Mouse (Mus musculus): ENCODE measurements around the gene Sh3glb1. TPM values are rescaled to one million over a fixed set of nuclear protein-coding genes. Genes with fewer than 3 reads are reported as not detected.
"Not testable (repeated sequence)": the region's sequence is repeated elsewhere in the genome, so short reads cannot be mapped to it uniquely, and the experiment has no call there.

Sh3glb1 gene
- 95.4 and 113 TPM in 2 replicates for polyA plus RNA-seq (2015; fragmentation: Nextera tagmentation; extraction: Ambion mirVana)

- peak within 1 kb of the TSS; percentile 66 for H3K4me2 ChIP-seq (ENCODE audit: low read length)
- H3K4me3 ChIP-seq (ENCODE audit: low read length): peak within 1 kb of the TSS; percentile 81
- WGBS: under 1% methylated on average over 46 of the region's 98 CpGs
- no peaks in the 10 kb centered on the region for H3K27me3 ChIP-seq (replicated peaks; ENCODE audit: control insufficient read depth, insufficient read depth, low read length)
- ATAC-seq: peak; percentile 94
- H3K9me3 ChIP-seq (ENCODE audit: control insufficient read depth, low read length): no peaks in the 10 kb centered on the region
- no peaks in the 10 kb centered on the region for H3K36me3 ChIP-seq (ENCODE audit: control insufficient read depth, insufficient read depth, low read length)
- peak within 1 kb of the TSS; percentile 99 for H3K27ac ChIP-seq (ENCODE audit: low read depth, low read length)
- H3K4me1 ChIP-seq (ENCODE audit: control insufficient read depth, insufficient read depth, low read depth, low read length): peaks cover 20% of the 10 kb centered on the region
- peak within 1 kb of the TSS; percentile 95 for H3K9ac ChIP-seq (ENCODE audit: low read depth, low read length)
Measured at GRCm38 (mm10) chr3:144719901-144720747, at the start of gene Sh3glb1. Sh3glb1 (minus strand) TSS chr3:144720335.

GRCm38 (mm10) chr3:144765161-144765560 lies 45.0 kb upstream of the Sh3glb1 start:
- Histone ChIP-seq H3K36me3 (ENCODE audit: control insufficient read depth, insufficient read depth, low read length) (no peaks in the 10 kb centered on the region), H3K9ac (ENCODE audit: low read depth, low read length) (no peak overlapping the region), H3K9me3 (ENCODE audit: control insufficient read depth, low read length) (no peaks in the 10 kb centered on the region), H3K27ac (ENCODE audit: low read depth, low read length) (no peak overlapping the region), H3K4me3 (ENCODE audit: low read length) (no peak overlapping the region), H3K27me3 (replicated peaks; ENCODE audit: control insufficient read depth, insufficient read depth, low read length) (no peaks in the 10 kb centered on the region), H3K4me2 (ENCODE audit: low read length) (no peak overlapping the region), H3K4me1 (ENCODE audit: control insufficient read depth, insufficient read depth, low read depth, low read length) (no peaks in the 10 kb centered on the region)
- 86% methylated on average over 4 of the region's 4 CpGs for WGBS
- no peak for ATAC-seq

- no peaks in the 10 kb centered on the region for H3K9me3 ChIP-seq (ENCODE audit: control insufficient read depth, low read length)
- H3K4me3 ChIP-seq (ENCODE audit: low read length): no peak overlapping the region
- ATAC-seq: no peak
- no peak overlapping the region for H3K9ac ChIP-seq (ENCODE audit: low read depth, low read length)
- no peaks in the 10 kb centered on the region for H3K4me1 ChIP-seq (ENCODE audit: control insufficient read depth, insufficient read depth, low read depth, low read length)
- no peaks in the 10 kb centered on the region for H3K36me3 ChIP-seq (ENCODE audit: control insufficient read depth, insufficient read depth, low read length)
- 65% methylated on average over 6 of the region's 6 CpGs for WGBS
- H3K4me2 ChIP-seq (ENCODE audit: low read length): no peak overlapping the region
- no peaks in the 10 kb centered on the region for H3K27me3 ChIP-seq (replicated peaks; ENCODE audit: control insufficient read depth, insufficient read depth, low read length)
- no peak overlapping the region for H3K27ac ChIP-seq (ENCODE audit: low read depth, low read length)
Measured at GRCm38 (mm10) chr3:144761454-144761853, 41.3 kb upstream of the Sh3glb1 start.

- no peak within 1 kb of the TSS for H3K9ac ChIP-seq (ENCODE audit: low read depth, low read length)
- 79% methylated on average over 9 of the region's 11 CpGs for WGBS
- H3K27ac ChIP-seq (ENCODE audit: low read depth, low read length): no peak within 1 kb of the TSS
- H3K27me3 ChIP-seq (replicated peaks; ENCODE audit: control insufficient read depth, insufficient read depth, low read length): no peaks in the 10 kb centered on the region
- no peak within 1 kb of the TSS for H3K4me3 ChIP-seq (ENCODE audit: low read length)
- H3K4me1 ChIP-seq (ENCODE audit: control insufficient read depth, insufficient read depth, low read depth, low read length): no peaks in the 10 kb centered on the region
- H3K9me3 ChIP-seq (ENCODE audit: control insufficient read depth, low read length): no peaks in the 10 kb centered on the region
- H3K4me2 ChIP-seq (ENCODE audit: low read length): no peak within 1 kb of the TSS
- no peak for ATAC-seq
- no peaks in the 10 kb centered on the region for H3K36me3 ChIP-seq (ENCODE audit: control insufficient read depth, insufficient read depth, low read length)
Measured at GRCm38 (mm10) chr3:144760592-144761309, 40.6 kb upstream of the Sh3glb1 start, which contains the start of gene Clca3a1. Clca3a1 (minus strand) TSS chr3:144760977.

- Histone ChIP-seq H3K9ac (ENCODE audit: low read depth, low read length) (no peak overlapping the region), H3K27ac (ENCODE audit: low read depth, low read length) (no peak overlapping the region), H3K4me1 (ENCODE audit: control insufficient read depth, insufficient read depth, low read depth, low read length) (no peaks in the 10 kb centered on the region), H3K36me3 (ENCODE audit: control insufficient read depth, insufficient read depth, low read length) (no peaks in the 10 kb centered on the region), H3K4me3 (ENCODE audit: low read length) (no peak overlapping the region), H3K4me2 (ENCODE audit: low read length) (no peak overlapping the region), H3K9me3 (ENCODE audit: control insufficient read depth, low read length) (no peaks in the 10 kb centered on the region), H3K27me3 (replicated peaks; ENCODE audit: control insufficient read depth, insufficient read depth, low read length) (no peaks in the 10 kb centered on the region)
- no peak for ATAC-seq
- WGBS: 86% methylated on average over 3 of the region's 3 CpGs
Measured at GRCm38 (mm10) chr3:144759719-144760118, 39.6 kb upstream of the Sh3glb1 start.

GRCm38 (mm10) chr3:144756103-144756502 lies 36.0 kb upstream of the Sh3glb1 start:
- not testable (repeated sequence) for H3K9me3 ChIP-seq (ENCODE audit: control insufficient read depth, low read length); H3K27ac ChIP-seq (ENCODE audit: low read depth, low read length); H3K27me3 ChIP-seq (replicated peaks; ENCODE audit: control insufficient read depth, insufficient read depth, low read length); H3K9ac ChIP-seq (ENCODE audit: low read depth, low read length); H3K4me3 ChIP-seq (ENCODE audit: low read length); H3K4me2 ChIP-seq (ENCODE audit: low read length); ATAC-seq; H3K36me3 ChIP-seq (ENCODE audit: control insufficient read depth, insufficient read depth, low read length); H3K4me1 ChIP-seq (ENCODE audit: control insufficient read depth, insufficient read depth, low read depth, low read length)
- WGBS: 87% methylated on average over 8 of the region's 8 CpGs

- Histone ChIP-seq H3K9ac (ENCODE audit: low read depth, low read length) (no peak overlapping the region), H3K9me3 (ENCODE audit: control insufficient read depth, low read length) (no peaks in the 10 kb centered on the region), H3K4me1 (ENCODE audit: control insufficient read depth, insufficient read depth, low read depth, low read length) (no peaks in the 10 kb centered on the region), H3K4me3 (ENCODE audit: low read length) (no peak overlapping the region), H3K27me3 (replicated peaks; ENCODE audit: control insufficient read depth, insufficient read depth, low read length) (no peaks in the 10 kb centered on the region), H3K36me3 (ENCODE audit: control insufficient read depth, insufficient read depth, low read length) (no peaks in the 10 kb centered on the region), H3K27ac (ENCODE audit: low read depth, low read length) (no peak overlapping the region), H3K4me2 (ENCODE audit: low read length) (no peak overlapping the region)
- 3% methylated on average over 2 of the region's 2 CpGs for WGBS
- ATAC-seq: no peak
Measured at GRCm38 (mm10) chr3:144753120-144753519, 33.0 kb upstream of the Sh3glb1 start.

- not testable (repeated sequence) for H3K9ac ChIP-seq (ENCODE audit: low read depth, low read length); H3K4me3 ChIP-seq (ENCODE audit: low read length); H3K9me3 ChIP-seq (ENCODE audit: control insufficient read depth, low read length); H3K27me3 ChIP-seq (replicated peaks; ENCODE audit: control insufficient read depth, insufficient read depth, low read length); H3K27ac ChIP-seq (ENCODE audit: low read depth, low read length); H3K36me3 ChIP-seq (ENCODE audit: control insufficient read depth, insufficient read depth, low read length); H3K4me1 ChIP-seq (ENCODE audit: control insufficient read depth, insufficient read depth, low read depth, low read length)
- ATAC-seq: peak; percentile 56
- 37% methylated on average over 18 of the region's 21 CpGs for WGBS
- H3K4me2 ChIP-seq (ENCODE audit: low read length): peak overlapping the region; percentile 28; the same call in 1 of the 2 replicates
Measured at GRCm38 (mm10) chr3:144749062-144749963, 29.2 kb upstream of the Sh3glb1 start.

Data from hindbrain, embryonic 16.5 days (tissue).